In genomic region chr13:110991121-110991520, GRCm38 (mm10) we compare ENCODE assay signal across 27 mouse cellular contexts.
DNase-seq lines count a peak whose midpoint lies in the region; ATAC-seq and TF ChIP-seq lines count a peak whose summit lies in the region.
"Had no signal": no experiment of that assay in that cellular context is flagged by ENCODE, and none has a peak within 500 bp of the region (broad histone marks: within the 10 kb centered on the region; RNA-seq: fewer than 3 reads in every experiment).

No protein-coding gene starts in this region.

- no peak overlapping the region for H3K27ac ChIP-seq in CH12.LX (ENCODE audit: insufficient read depth, low read depth)
- H3K27ac ChIP-seq in cortical plate, adult 2 months (ENCODE audit: insufficient read depth, low read length): peak overlapping the region; percentile 23; the same call in 1 of the 2 replicates
- H3K27ac ChIP-seq in olfactory bulb, adult 2 months (ENCODE audit: insufficient read depth, low read depth, low read length): 0 out of 2 replicates have a peak overlapping the region, but pooled peaks have one; percentile 25
- no peak overlapping the region for H3K27ac ChIP-seq in midbrain, embryonic 10.5 days (replicated peaks)
- H3K27ac ChIP-seq: embryonic facial prominence, embryonic 12.5 days; embryonic facial prominence, embryonic 15.5 days; forebrain, embryonic 12.5 days; forebrain, embryonic 15.5 days; heart, embryonic 15.5 days; hindbrain, embryonic 10.5 days; hindbrain, embryonic 14.5 days; hindbrain, postnatal 0 days had no signal

- no peaks in the 10 kb centered on the region for H3K9me3 ChIP-seq in CH12.LX (replicated peaks; ENCODE audit: low read length)
- no peaks in the 10 kb centered on the region for H3K9me3 ChIP-seq in midbrain, embryonic 10.5 days (replicated peaks)
- H3K9me3 ChIP-seq: embryonic facial prominence, embryonic 12.5 days; embryonic facial prominence, embryonic 15.5 days; forebrain, embryonic 12.5 days; forebrain, embryonic 15.5 days; G1E; heart, embryonic 12.5 days; heart, embryonic 15.5 days; hindbrain, embryonic 10.5 days had no signal

- in situ Hi-C loops in CH12.LX (cut with MboI; ENCODE audit: low pct_ligation_motif_present, low pct_unique_long_range_greater_than_20kb, low sequenced_read_pairs): loop anchor here (25.0 kb wide), 1 partner anchor 396 kb away; no protein-coding TSS in a partner anchor

- no peak for TF ChIP-seq RAD21 in CH12.LX (IDR thresholded peaks at IDR 0.05; ENCODE audit: low read depth, low read length)

- H3K4me2 ChIP-seq in CH12.LX (ENCODE audit: insufficient read depth, low read depth, poor library complexity, severe bottlenecking): no peak overlapping the region
- H3K4me2 ChIP-seq: embryonic facial prominence, embryonic 12.5 days; embryonic facial prominence, embryonic 15.5 days; forebrain, embryonic 12.5 days; forebrain, embryonic 15.5 days; heart, embryonic 12.5 days; heart, embryonic 15.5 days; hindbrain, embryonic 14.5 days had no signal

- no peak for DNase-seq in CH12.LX (ENCODE audit: extremely low read depth)
- no peak for DNase-seq in midbrain, embryonic 10.5 days (ENCODE audit: low spot score)
- DNase-seq: adrenal gland, adult 8-10 months; adrenal gland, postnatal 25 days; cerebellum, adult 11-12 months; cerebellum, adult 8-10 months; cerebellum, postnatal 10 days; gastrocnemius, postnatal 25 days; heart, adult 18-20 months; heart, postnatal 10 days; heart, postnatal 36 days had no signal

- 89% methylated on average over 2 of the region's 2 CpGs for WGBS in olfactory bulb, adult 2 months
- WGBS in midbrain, embryonic 10.5 days: 87% methylated on average over 2 of the region's 2 CpGs

- dilution Hi-C loops in CH12.LX (cut with MboI; ENCODE audit: extremely low pct_ligation_motif_present, extremely low pct_unique_long_range_greater_than_20kb, low sequenced_read_pairs): no loop called here

- H3K4me3 ChIP-seq in C2C12 (ENCODE audit: insufficient read depth, poor library complexity, severe bottlenecking) (no peak overlapping the region), CH12.LX (replicated peaks in 1 of 3; ENCODE audit: low read depth in 2 of 3, low read length in 2 of 3, poor library complexity in 1 of 3) (no peak overlapping the region)
- H3K4me3 ChIP-seq in cortical plate, adult 2 months (ENCODE audit: insufficient read depth, low read length): no peak overlapping the region
- H3K4me3 ChIP-seq in olfactory bulb, adult 2 months (ENCODE audit: insufficient read depth, low read depth, low read length): no peak overlapping the region
- no peak overlapping the region for H3K4me3 ChIP-seq in midbrain, embryonic 10.5 days
- H3K4me3 ChIP-seq: embryonic facial prominence, embryonic 12.5 days; embryonic facial prominence, embryonic 15.5 days; forebrain, embryonic 12.5 days; forebrain, embryonic 15.5 days; heart, embryonic 12.5 days; heart, embryonic 15.5 days; hindbrain, embryonic 10.5 days had no signal

- TF ChIP-seq EP300 in CH12.LX (IDR thresholded peaks at IDR 0.05; ENCODE audit: low read length): no peak

- no peaks in the 10 kb centered on the region; a peak in 1 of 4 replicates for H3K4me1 ChIP-seq in CH12.LX (ENCODE audit: control insufficient read depth in 1 of 2, insufficient read depth in 2 of 2)
- peaks cover 3% of the 10 kb centered on the region; the same call in 1 of the 2 replicates for H3K4me1 ChIP-seq in cortical plate, adult 2 months (ENCODE audit: control insufficient read depth, insufficient read depth, low read length)
- no peaks in the 10 kb centered on the region for H3K4me1 ChIP-seq in olfactory bulb, adult 2 months (ENCODE audit: control insufficient read depth, insufficient read depth, low read length)
- no peaks in the 10 kb centered on the region for H3K4me1 ChIP-seq in midbrain, embryonic 10.5 days
- H3K4me1 ChIP-seq: embryonic facial prominence, embryonic 12.5 days; embryonic facial prominence, embryonic 15.5 days; forebrain, embryonic 12.5 days; forebrain, embryonic 15.5 days; heart, embryonic 12.5 days; heart, embryonic 15.5 days; hindbrain, embryonic 10.5 days had no signal

- TF ChIP-seq CTCF in C2C12 (IDR thresholded peaks at IDR 0.05; ENCODE audit: control insufficient read depth, insufficient read depth, insufficient read length) (no peak), CH12.LX (conservative IDR thresholded peaks at IDR 0.05 in 1 of 2, IDR thresholded peaks at IDR 0.05 in 1 of 2; ENCODE audit: low read depth in 2 of 2, low read length in 2 of 2) (no peak)
- TF ChIP-seq CTCF in cortical plate, adult 2 months (IDR thresholded peaks at IDR 0.05; ENCODE audit: extremely low read depth, insufficient read depth, low read length): no peak
- no peak for TF ChIP-seq CTCF in olfactory bulb, adult 2 months (IDR thresholded peaks at IDR 0.05; ENCODE audit: insufficient read depth, low read depth, low read length)

- H3K27me3 ChIP-seq in C2C12 (ENCODE audit: control insufficient read depth, insufficient read depth, insufficient read length): no peaks in the 10 kb centered on the region
- H3K27me3 ChIP-seq in CH12.LX (replicated peaks): no peaks in the 10 kb centered on the region
- no peaks in the 10 kb centered on the region for H3K27me3 ChIP-seq in midbrain, embryonic 10.5 days (ENCODE audit: low read depth, poor library complexity, severe bottlenecking)
- H3K27me3 ChIP-seq: embryonic facial prominence, embryonic 12.5 days; embryonic facial prominence, embryonic 15.5 days; forebrain, embryonic 12.5 days; forebrain, embryonic 15.5 days; heart, embryonic 12.5 days; heart, embryonic 15.5 days had no signal

- ATAC-seq in megakaryocyte-erythroid progenitor cell, adult 5-6 weeks (replicated peaks; ENCODE audit: low FRiP score, low TSS enrichment, poor library complexity, severe bottlenecking): no peak
- ATAC-seq: activated CD4-positive, CD25-positive, alpha-beta regulatory T cell, adult 4 months; forebrain, embryonic 15.5 days; hindbrain, postnatal 0 days; inflammation-experienced regulatory T-cells, adult 6 months had no signal

- H3K36me3 ChIP-seq in C2C12 (ENCODE audit: control insufficient read depth, insufficient read depth): no peaks in the 10 kb centered on the region
- no peaks in the 10 kb centered on the region for H3K36me3 ChIP-seq in CH12.LX (replicated peaks in 1 of 2; ENCODE audit: control insufficient read depth in 1 of 2, insufficient read depth in 1 of 2, low read length in 1 of 2)
- no peaks in the 10 kb centered on the region for H3K36me3 ChIP-seq in midbrain, embryonic 10.5 days
- H3K36me3 ChIP-seq: embryonic facial prominence, embryonic 12.5 days; embryonic facial prominence, embryonic 15.5 days; forebrain, embryonic 12.5 days; forebrain, embryonic 15.5 days; G1E; heart, embryonic 12.5 days; heart, embryonic 15.5 days; hindbrain, embryonic 10.5 days had no signal

- no peaks in the 10 kb centered on the region for H3K79me2 ChIP-seq in C2C12 (ENCODE audit: control insufficient read depth, insufficient read depth)
- H3K79me2 ChIP-seq in CH12.LX (replicated peaks; ENCODE audit: control insufficient read depth, extremely low read depth, insufficient read depth, poor library complexity, severe bottlenecking): no peaks in the 10 kb centered on the region

- no peak overlapping the region for H3ac ChIP-seq in C2C12 (ENCODE audit: control insufficient read depth, insufficient read length, low read depth)

- TF ChIP-seq POLR2A in CH12.LX (IDR thresholded peaks at IDR 0.05; ENCODE audit: low read depth, low read length): no peak
- TF ChIP-seq POLR2A in cortical plate, adult 2 months (IDR thresholded peaks at IDR 0.05; ENCODE audit: extremely low read depth, insufficient read depth, low read length): no peak
- no peak for TF ChIP-seq POLR2A in olfactory bulb, adult 2 months (IDR thresholded peaks at IDR 0.05; ENCODE audit: insufficient read depth, low read depth, low read length)

- H3K79me3 ChIP-seq in C2C12 (ENCODE audit: low read depth): no peaks in the 10 kb centered on the region

- no peak overlapping the region for H3K9ac ChIP-seq in CH12.LX (ENCODE audit: insufficient read depth, low read depth)
- H3K9ac ChIP-seq: embryonic facial prominence, embryonic 12.5 days; embryonic facial prominence, embryonic 15.5 days; forebrain, embryonic 12.5 days; forebrain, embryonic 15.5 days; heart, embryonic 12.5 days; heart, embryonic 15.5 days; hindbrain, embryonic 14.5 days had no signal

TF ChIP-seq in C2C12, 6 proteins besides CTCF, POLR2A, EP300 and RAD21:
- TF ChIP-seq USF1 (IDR thresholded peaks at IDR 0.05; ENCODE audit: low read depth): peak; percentile 86
- TF ChIP-seq MAX (IDR thresholded peaks at IDR 0.05): no peak

TF ChIP-seq in CH12.LX, 34 proteins besides CTCF, POLR2A, EP300 and RAD21:
- TF ChIP-seq USF1 (IDR thresholded peaks at IDR 0.05; ENCODE audit: low read depth, low read length): peak; percentile 29
- TF ChIP-seq USF2 (conservative IDR thresholded peaks at IDR 0.05; ENCODE audit: low read depth, low read length): 0 out of 2 replicates have a peak, but pooled peaks have one; percentile 8
- TF ChIP-seq CHD2 (IDR thresholded peaks at IDR 0.05; ENCODE audit: low read length): no peak
- TF ChIP-seq BHLHE40 (IDR thresholded peaks at IDR 0.05; ENCODE audit: low read depth, low read length): no peak
- no peak for TF ChIP-seq SIN3A (IDR thresholded peaks at IDR 0.05; ENCODE audit: low read length)

Comparison
In these comparisons a context has a peak if more than half of its experiments do, and no peak if none do; other contexts are left out.
1. H3K27ac ChIP-seq: peak in cortical plate, adult 2 months (single experiment) and olfactory bulb, adult 2 months (single experiment); none in CH12.LX (single experiment) and midbrain, embryonic 10.5 days (single experiment).